Mouse (Mus musculus) olfactory bulb, adult 2 months (tissue): Measurements from ENCODE around the gene Nt5e.

Experiments used
- CTCF ChIP-seq: fragments of 200-500 bp; IDR thresholded peaks from 2 replicates; pipeline ENCODE4 v1.5.1; 2012; ENCODE audit warnings: low read depth, mild to moderate bottlenecking, low read length, moderate library complexity; ENCODE audit not compliant: insufficient read depth
- POLR2A ChIP-seq: fragments of 200-500 bp; IDR thresholded peaks from 2 replicates; pipeline ENCODE4 v1.6.1; 2012; ENCODE audit warnings: mild to moderate bottlenecking, low read depth, low read length, moderate library complexity; ENCODE audit not compliant: insufficient read depth

GRCm38 (mm10) chr9:88344424-88344823 lies 17.4 kb downstream of the Nt5e start:
- TF ChIP-seq CTCF (no peak), POLR2A (no peak)
